Mouse (Mus musculus) olfactory bulb, adult 2 months (tissue): ENCODE measurements around the gene Slco3a1. TPM values are rescaled to one million over a fixed set of nuclear protein-coding genes. Genes with fewer than 3 reads are reported as not detected.

ENCODE experiments used
- H3K27ac ChIP-seq: fragments of 200-500 bp; 2 replicates; pipeline ENCODE4 v1.5.1; 2012; ENCODE audit warnings: low read depth, low read length; ENCODE audit not compliant: insufficient read depth
- H3K4me1 ChIP-seq: fragments of 200-500 bp; 2 replicates; pipeline ENCODE4 v1.6.1; 2012; ENCODE audit warnings: low read length; ENCODE audit not compliant: control insufficient read depth, insufficient read depth
- H3K4me3 ChIP-seq: fragments of 200-500 bp; 2 replicates; pipeline ENCODE4 v1.5.1; 2012; ENCODE audit warnings: mild to moderate bottlenecking, low read depth, low read length, moderate library complexity; ENCODE audit not compliant: insufficient read depth
- CTCF ChIP-seq: fragments of 200-500 bp; IDR thresholded peaks from 2 replicates; pipeline ENCODE4 v1.5.1; 2012; ENCODE audit warnings: low read depth, mild to moderate bottlenecking, low read length, moderate library complexity; ENCODE audit not compliant: insufficient read depth
- POLR2A ChIP-seq: fragments of 200-500 bp; IDR thresholded peaks from 2 replicates; pipeline ENCODE4 v1.6.1; 2012; ENCODE audit warnings: mild to moderate bottlenecking, low read depth, low read length, moderate library complexity; ENCODE audit not compliant: insufficient read depth
- WGBS: fragments of 180-500 bp; shearing (Covaris S2); methylation state at CpG from one replicate; pipeline ENCODE4 v1.1.7; 2018; 5-methylcytosine and 5-hydroxymethylcytosine counted together
- polyA plus RNA-seq: library from polyadenylated mRNA; stranded (reverse); fragments of >200 nt; gene quantifications from 2 replicates; pipeline ENCODE4 v1.2.4, GENCODE M21; 2012; ENCODE audit warnings: low replicate concordance; ENCODE audit not compliant: missing spikeins, insufficient read depth, insufficient read length

Slco3a1 gene
- polyA plus RNA-seq, 1 experiment = not detected

DNA sequence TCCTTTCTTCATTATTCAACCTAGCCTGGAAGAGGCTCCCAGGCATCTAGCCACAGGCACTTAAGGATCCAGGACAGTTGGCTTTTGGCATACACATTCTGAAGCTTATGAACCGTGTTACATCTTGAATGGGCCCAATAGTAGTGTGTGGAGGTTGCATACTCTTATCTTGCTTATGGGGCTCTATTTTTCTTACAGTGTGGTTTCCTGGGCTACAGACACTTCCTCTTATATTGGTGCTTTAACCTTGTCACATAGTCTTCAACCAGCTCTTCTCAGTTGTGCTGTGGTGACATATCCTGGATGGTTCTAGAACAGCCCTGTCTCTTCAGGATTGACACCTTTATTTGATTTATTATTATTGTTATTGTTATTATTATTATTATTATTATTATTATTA is 225.6 kb downstream of the Slco3a1 start:
- no peaks in the 10 kb centered on the region for H3K4me1 ChIP-seq
- no peak overlapping the region for H3K27ac ChIP-seq
- TF ChIP-seq CTCF = no peak
- no peak for TF ChIP-seq POLR2A
- no peak overlapping the region for H3K4me3 ChIP-seq
- WGBS = 88% methylated on average over 1 of the region's 1 CpGs

DNA sequence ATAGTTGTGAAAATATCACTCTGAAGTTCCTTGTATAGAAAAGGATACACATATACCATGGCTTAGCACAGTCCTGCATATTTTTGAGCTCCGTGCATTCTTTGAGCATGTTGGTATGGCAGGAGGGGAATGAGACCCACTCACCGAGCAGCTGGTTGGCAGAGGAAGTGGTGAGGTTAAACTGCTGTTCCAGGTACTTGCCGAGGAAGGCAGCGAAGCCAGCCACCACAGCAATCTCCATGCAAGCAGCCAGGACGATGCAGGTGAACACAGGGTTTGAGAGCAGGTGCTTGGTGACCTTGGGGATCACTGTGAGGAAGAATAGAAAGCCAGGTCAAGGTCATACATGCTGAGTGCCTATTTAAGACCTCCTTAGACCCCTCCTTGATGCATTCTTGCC is 226.9 kb downstream of the Slco3a1 start:
- Histone ChIP-seq H3K27ac (no peak overlapping the region), H3K4me3 (no peak overlapping the region), H3K4me1 (no peaks in the 10 kb centered on the region)
- WGBS = 97% methylated on average over 5 of the region's 5 CpGs
- TF ChIP-seq CTCF (no peak), POLR2A (no peak)

DNA sequence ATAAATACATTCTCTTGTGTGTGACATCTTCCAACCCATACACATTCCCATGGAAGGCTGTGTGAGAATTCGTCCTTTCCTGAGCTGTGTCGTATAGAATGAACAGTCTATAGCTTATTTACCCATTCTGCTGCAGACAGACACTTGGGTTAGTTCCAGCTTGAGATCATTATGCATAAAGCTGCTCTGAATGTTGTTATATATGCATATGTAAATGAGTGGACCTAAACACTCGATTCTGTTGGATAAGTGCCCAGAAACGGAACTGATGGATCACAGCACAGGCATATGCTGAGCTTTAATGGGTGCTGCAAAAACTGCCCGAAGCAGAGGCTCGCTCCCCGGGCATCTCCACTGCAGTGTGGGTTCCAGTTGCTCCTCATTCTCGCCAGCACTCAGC is 229.5 kb downstream of the Slco3a1 start:
- Histone ChIP-seq H3K4me3 (no peak overlapping the region), H3K4me1 (no peaks in the 10 kb centered on the region), H3K27ac (no peak overlapping the region)
- TF ChIP-seq CTCF (no peak), POLR2A (no peak)
- 67% methylated on average over 8 of the region's 8 CpGs for WGBS

DNA sequence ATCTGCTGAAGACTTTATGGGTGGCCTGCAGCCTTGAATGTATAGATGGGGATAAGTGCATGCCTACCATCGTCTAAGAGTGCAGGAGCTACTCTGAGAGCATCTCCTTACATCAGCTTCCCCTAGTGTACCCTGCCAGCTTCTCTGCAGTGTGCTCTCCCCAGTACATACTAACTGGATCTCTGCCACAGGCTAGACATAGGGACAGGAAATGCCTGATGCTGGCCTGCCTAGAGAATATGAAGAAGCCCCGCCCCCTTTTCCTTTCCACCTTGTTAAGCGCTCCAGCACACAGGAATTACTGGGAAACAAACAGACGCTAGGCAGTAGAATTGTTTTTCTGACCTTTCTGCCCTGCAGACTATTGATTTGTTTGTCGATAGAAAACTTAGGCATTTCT is 230.9 kb downstream of the Slco3a1 start:
- H3K27ac ChIP-seq = no peak overlapping the region
- TF ChIP-seq CTCF (no peak), POLR2A (no peak)
- no peaks in the 10 kb centered on the region for H3K4me1 ChIP-seq
- WGBS = 75% methylated on average over 5 of the region's 5 CpGs
- H3K4me3 ChIP-seq = no peak overlapping the region

DNA sequence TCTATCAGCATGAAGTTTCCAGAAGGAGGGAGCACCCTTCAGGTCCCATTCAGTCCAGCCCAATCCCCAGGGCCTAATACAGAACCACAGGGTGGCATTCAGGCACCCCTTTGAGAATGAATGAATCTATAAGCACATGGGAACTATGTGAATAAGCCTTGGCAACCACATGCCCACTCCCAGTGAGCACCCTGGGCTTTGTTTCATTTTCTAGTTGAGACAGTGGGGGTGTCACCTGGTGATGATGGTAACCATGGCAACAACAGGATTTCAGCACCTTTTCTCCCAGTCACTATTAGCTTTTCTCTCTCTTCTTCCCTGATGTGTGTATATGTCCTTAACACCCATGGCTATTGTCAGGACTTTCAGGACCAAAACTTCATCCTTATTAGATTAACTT is 231.4 kb downstream of the Slco3a1 start:
- no peak overlapping the region for H3K4me3 ChIP-seq
- no peak overlapping the region for H3K27ac ChIP-seq
- no peaks in the 10 kb centered on the region for H3K4me1 ChIP-seq
- no peak for TF ChIP-seq CTCF
- TF ChIP-seq POLR2A = no peak

DNA sequence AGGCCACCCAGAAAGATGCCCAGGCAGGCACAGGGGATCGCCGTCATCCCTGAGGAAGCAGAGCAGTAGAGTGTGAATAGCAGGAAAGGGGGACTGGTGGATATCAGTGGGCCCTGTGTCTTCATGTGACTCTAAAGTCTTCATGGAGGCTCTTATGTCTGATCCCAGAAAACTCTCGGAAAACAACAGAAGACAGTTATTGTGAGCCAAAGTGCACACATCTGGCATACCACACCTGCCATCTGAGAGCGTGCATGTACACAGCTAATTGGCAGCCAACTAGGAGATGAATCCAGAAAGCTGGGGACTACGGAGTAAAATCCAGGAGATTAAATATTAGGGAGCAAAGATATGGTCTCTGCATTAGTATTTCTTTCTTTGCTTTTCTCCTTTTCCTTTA is 233.9 kb downstream of the Slco3a1 start:
- Histone ChIP-seq H3K27ac (no peak overlapping the region), H3K4me3 (no peak overlapping the region), H3K4me1 (no peaks in the 10 kb centered on the region)
- 96% methylated on average over 5 of the region's 5 CpGs for WGBS
- no peak for TF ChIP-seq POLR2A
- no peak for TF ChIP-seq CTCF

DNA sequence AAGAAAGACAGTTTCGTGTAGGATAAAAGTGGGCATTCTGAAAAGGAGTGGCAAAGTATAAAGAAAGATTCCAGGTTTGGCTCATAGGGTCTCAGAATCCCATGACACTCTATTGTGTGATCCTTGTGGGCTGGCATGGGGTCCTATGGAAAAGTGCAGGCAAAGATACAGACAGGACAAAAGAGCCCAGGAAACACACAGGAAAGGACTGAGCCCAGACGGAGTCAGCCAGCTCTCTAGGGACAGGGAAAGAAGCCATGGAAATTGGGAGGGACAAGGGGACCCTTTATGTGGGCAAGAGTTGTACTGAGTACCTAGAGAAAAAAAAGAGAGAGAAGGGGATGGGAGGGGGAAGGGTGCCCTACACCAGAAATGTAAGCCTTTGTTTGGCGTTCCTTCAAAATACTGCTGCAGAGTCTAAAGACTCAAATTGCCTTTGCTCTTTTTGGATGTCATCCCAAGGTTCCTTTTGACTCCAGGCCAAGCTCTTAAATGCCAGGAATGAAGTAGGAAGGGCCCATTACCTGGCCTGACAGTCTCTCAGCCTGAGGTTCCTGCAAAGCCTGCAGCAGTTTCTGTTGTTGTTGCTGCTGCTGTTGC is 238.6 kb downstream of the Slco3a1 start:
- WGBS = 82% methylated on average over 3 of the region's 3 CpGs
- Histone ChIP-seq H3K4me3 (no peak overlapping the region), H3K4me1 (no peaks in the 10 kb centered on the region), H3K27ac (no peak overlapping the region)
- TF ChIP-seq POLR2A (no peak), CTCF (no peak)

DNA sequence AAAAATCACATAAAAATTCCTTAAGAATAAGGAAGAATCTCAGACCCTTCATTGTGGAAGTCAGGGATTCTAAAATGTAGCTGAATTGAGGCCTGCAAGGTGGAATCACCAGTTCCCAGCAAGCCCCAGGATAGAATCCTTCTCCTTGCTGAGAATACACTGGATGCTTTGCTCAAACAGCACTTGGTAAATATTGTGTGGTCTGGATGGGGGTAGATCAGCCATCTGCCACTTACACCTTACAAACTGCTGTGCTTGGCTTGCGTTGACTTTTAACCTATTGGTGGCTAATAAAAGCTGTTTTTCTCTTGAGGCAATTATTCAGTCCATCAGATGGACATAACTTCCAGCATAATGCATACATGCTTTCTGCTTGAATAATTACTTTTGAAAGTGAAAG is 240.3 kb downstream of the Slco3a1 start:
- no peaks in the 10 kb centered on the region for H3K4me1 ChIP-seq
- no peak overlapping the region for H3K27ac ChIP-seq
- no peak overlapping the region for H3K4me3 ChIP-seq
- 89% methylated on average over 1 of the region's 1 CpGs for WGBS
- TF ChIP-seq POLR2A = no peak
- no peak for TF ChIP-seq CTCF

DNA sequence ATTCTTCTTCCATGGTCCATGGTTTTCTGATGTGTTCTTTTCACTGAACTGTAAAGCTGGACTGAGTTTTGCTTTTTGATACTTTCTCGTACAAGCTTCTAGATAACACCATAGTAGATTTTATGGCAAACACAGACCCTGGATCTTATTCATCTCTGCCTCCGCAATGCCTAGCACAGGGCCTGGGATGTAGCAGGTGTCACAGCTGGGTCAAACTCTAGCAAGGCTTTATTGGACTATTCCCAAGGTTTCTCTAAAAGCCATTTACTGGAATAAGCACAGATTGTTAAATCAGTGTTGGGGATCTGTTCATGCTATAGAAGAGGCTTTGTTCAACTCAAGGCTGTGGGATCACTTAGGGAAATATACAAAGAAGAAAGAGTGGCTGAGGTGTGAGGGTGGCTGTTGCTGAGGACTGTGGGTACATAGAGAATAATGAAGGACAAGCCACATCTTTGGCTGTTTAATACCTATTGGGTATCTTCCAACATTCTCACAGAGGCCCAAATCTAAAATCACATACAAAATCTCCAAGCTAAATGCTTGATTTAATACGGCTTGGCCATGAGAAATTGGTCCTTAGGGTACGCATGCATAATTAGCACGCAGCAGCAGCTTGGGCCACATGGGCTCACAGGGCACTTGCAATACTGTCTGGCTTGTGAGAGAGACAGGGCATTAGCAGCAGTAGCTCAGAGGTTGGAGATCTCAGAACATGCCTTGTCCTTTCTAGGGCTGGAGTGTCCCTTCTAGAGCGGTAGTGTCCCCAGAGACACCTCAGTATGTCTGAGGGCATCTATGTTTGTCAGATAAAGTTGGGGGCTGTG is 241.1 kb downstream of the Slco3a1 start:
- no peaks in the 10 kb centered on the region for H3K4me1 ChIP-seq
- H3K4me3 ChIP-seq = no peak overlapping the region
- H3K27ac ChIP-seq = no peak overlapping the region
- 85% methylated on average over 6 of the region's 6 CpGs for WGBS
- TF ChIP-seq CTCF (no peak), POLR2A (no peak)
